Mouse (Mus musculus) erythroblast, embryonic 14.5 days (primary cell): ENCODE data around the gene Mrgbp. TPM values are rescaled to one million over a fixed set of nuclear protein-coding genes. Genes with fewer than 3 reads are reported as not detected.

Source experiments
- H3K27me3 ChIP-seq: 2 replicates; pipeline ENCODE4 v1.6.1; 2012; ENCODE audit warnings: inconsistent platforms; ENCODE audit not compliant: control insufficient read depth
- H3K36me3 ChIP-seq: 2 replicates; pipeline ENCODE4 v1.6.1; 2012; ENCODE audit warnings: mild to moderate bottlenecking, inconsistent platforms; ENCODE audit not compliant: control insufficient read depth
- H3K4me1 ChIP-seq: 2 replicates; pipeline ENCODE4 v1.6.1; 2012; ENCODE audit warnings: inconsistent platforms; ENCODE audit not compliant: control insufficient read depth
- H3K4me3 ChIP-seq: replicated peaks from 2 replicates; pipeline ENCODE3; 2012; ENCODE audit warnings: moderate library complexity, mild to moderate bottlenecking, inconsistent platforms
- H3K9me3 ChIP-seq: 2 replicates; pipeline ENCODE4 v1.6.1; 2012; ENCODE audit warnings: low read length, inconsistent platforms, mixed read lengths; ENCODE audit not compliant: control insufficient read depth
- GATA1 ChIP-seq: IDR thresholded peaks from 2 replicates; pipeline ENCODE4 v1.6.1; 2012; ENCODE audit warnings: low read length, inconsistent platforms, mixed read lengths
- TAL1 ChIP-seq: IDR thresholded peaks from 3 replicates; pipeline ENCODE4 v1.6.1; 2012; ENCODE audit warnings: low read length, inconsistent platforms, mixed read lengths
- polyA plus RNA-seq: library from polyadenylated mRNA; stranded (reverse); fragments of >175 nt; gene quantifications from 2 replicates; pipeline ENCODE4 v1.2.3, GENCODE M21; 2012

The Mrgbp gene
- polyA plus RNA-seq, 1 experiment: 0.58 TPM

- TF ChIP-seq GATA1 (no peak), TAL1 (no peak)
- no peaks in the 10 kb centered on the region for H3K27me3 ChIP-seq
- H3K4me1 ChIP-seq: peaks cover 32% of the 10 kb centered on the region
- no peaks in the 10 kb centered on the region for H3K9me3 ChIP-seq
- peaks cover 33% of the 10 kb centered on the region for H3K36me3 ChIP-seq
- peak overlapping the region; percentile 91 for H3K4me3 ChIP-seq
These were observed 1.5 kb downstream of the Mrgbp start for GRCm38 (mm10) chr2:180582481-180583153.

GRCm38 (mm10) chr2:180583154-180583507 is 2.0 kb downstream of the Mrgbp start:
- no peak for TF ChIP-seq TAL1
- no peak for TF ChIP-seq GATA1
- no peaks in the 10 kb centered on the region for H3K9me3 ChIP-seq
- peaks cover 32% of the 10 kb centered on the region for H3K4me1 ChIP-seq
- H3K36me3 ChIP-seq: peaks cover 33% of the 10 kb centered on the region
- peak overlapping the region; percentile 91 for H3K4me3 ChIP-seq
- H3K27me3 ChIP-seq: no peaks in the 10 kb centered on the region

GRCm38 (mm10) chr2:180588736-180589122 is 7.6 kb downstream of the Mrgbp start:
- peak overlapping the region; percentile 100 for H3K4me3 ChIP-seq
- no peaks in the 10 kb centered on the region for H3K9me3 ChIP-seq
- peaks cover 65% of the 10 kb centered on the region for H3K36me3 ChIP-seq
- H3K4me1 ChIP-seq: peaks cover 30% of the 10 kb centered on the region
- H3K27me3 ChIP-seq: no peaks in the 10 kb centered on the region
- TF ChIP-seq TAL1 (no peak), GATA1 (no peak)

DNA sequence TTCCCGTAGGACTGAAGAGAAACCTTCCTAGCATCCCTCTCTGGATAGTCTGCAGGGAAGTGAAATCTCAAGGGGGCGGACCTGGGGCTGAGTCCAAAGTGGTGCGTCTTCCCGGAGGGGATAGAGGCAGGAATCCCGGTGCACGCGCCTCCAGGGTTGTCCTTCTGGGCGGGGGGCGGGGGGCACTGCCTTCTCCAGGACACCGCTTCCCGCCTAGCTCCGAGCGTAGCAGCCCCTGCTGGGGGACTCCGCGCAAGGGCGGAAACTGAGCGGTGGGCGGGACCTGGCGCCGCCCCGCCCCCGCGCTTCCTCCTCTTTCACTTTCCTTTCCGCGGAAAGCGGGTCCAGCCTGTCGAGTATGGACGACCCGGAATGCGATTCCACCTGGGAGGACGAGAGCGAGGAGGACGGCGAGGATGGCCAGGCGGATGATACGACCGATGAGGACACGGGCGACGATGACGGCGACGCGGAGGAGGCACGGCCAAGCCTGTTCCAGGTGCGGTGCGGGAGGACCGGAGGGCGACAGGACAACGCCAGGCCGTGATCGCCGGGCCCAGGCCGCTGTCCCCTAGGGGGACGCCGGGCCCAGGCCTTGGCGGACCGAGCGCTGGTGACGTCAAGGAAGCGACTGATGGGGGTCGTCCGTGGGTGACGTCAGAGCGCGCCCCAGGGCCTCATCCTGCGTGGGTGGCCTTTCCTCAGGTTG is 8.2 kb downstream of the Mrgbp start, which contains the start of gene Ogfr:
TSS of gene Ogfr (plus strand) at position 123 of the 709 bp plus-strand sequence.
- H3K36me3 ChIP-seq: peaks cover 67% of the 10 kb centered on the region
- H3K27me3 ChIP-seq: no peaks in the 10 kb centered on the region
- peaks cover 26% of the 10 kb centered on the region for H3K4me1 ChIP-seq
- H3K4me3 ChIP-seq: peak within 1 kb of the TSS; percentile 100
- TF ChIP-seq TAL1: no peak
- TF ChIP-seq GATA1: no peak
- no peaks in the 10 kb centered on the region for H3K9me3 ChIP-seq

- Histone ChIP-seq H3K4me1 (no peaks in the 10 kb centered on the region), H3K9me3 (no peaks in the 10 kb centered on the region), H3K27me3 (peaks cover 33% of the 10 kb centered on the region), H3K4me3 (no peak within 1 kb of the TSS), H3K36me3 (peaks cover 28% of the 10 kb centered on the region)
- no peak for TF ChIP-seq TAL1
- no peak for TF ChIP-seq GATA1
These were observed 16.4 kb downstream of the Mrgbp start, which contains the start of gene Col9a3 for GRCm38 (mm10) chr2:180597490-180597889. Gene Col9a3 (plus strand): TSS chr2:180597790.

DNA sequence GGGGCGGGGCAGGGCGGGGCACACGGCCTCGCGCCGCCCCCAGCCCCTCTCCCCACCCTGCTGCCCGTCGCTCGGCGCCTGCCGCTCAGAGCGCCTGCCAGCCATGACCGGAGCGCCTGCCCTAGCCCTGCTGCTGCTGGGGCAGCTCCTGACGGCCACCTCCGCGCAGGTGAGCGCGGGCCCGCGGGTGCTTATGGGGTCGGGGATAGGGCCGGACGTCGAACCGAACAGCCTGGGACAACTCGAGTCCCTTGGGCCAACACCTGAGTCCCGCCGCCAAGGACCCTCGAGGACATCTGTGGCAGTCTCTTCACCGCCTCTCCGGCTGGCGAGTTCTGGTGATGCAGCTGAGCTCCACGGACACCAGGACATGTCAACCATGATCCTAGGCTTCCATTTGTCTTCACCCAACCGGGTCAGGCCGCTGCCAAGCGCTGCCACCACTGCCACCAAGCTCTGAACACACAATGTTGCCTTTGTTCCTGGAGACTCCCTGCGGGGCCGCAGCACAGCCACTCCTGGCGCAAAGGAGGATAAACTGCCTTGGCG is 17.1 kb downstream of the Mrgbp start:
- Histone ChIP-seq H3K27me3 (peaks cover 33% of the 10 kb centered on the region), H3K9me3 (no peaks in the 10 kb centered on the region), H3K36me3 (peaks cover 20% of the 10 kb centered on the region), H3K4me3 (no peak overlapping the region), H3K4me1 (no peaks in the 10 kb centered on the region)
- TF ChIP-seq GATA1 (no peak), TAL1 (no peak)

DNA sequence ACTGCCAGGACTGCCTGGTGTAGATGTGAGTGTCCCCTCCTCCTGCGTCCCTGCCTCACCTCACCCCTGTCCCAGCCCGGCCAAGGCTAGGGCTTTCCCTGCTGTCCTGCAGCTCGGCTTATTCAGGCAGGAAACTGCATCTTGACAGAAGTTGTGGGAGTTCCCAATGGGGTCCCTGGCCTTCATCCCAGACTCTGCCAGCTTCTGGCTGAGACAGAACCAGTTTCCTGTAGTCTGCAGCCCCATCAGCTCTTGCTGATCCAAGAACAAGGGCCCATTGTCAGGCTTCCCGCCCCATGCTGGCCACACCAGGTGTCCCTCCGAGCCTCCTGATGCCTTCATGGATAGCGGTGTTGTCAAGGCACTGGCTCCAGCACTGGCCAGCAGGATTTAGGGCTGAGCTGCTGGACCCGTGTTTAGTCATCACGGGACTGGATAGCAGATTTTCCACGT is 19.5 kb downstream of the Mrgbp start:
- no peak for TF ChIP-seq GATA1
- TF ChIP-seq TAL1: no peak
- peaks cover under 1% of the 10 kb centered on the region for H3K36me3 ChIP-seq
- H3K4me1 ChIP-seq: no peaks in the 10 kb centered on the region
- no peaks in the 10 kb centered on the region for H3K9me3 ChIP-seq
- H3K4me3 ChIP-seq: no peak overlapping the region
- peaks cover 33% of the 10 kb centered on the region for H3K27me3 ChIP-seq

DNA sequence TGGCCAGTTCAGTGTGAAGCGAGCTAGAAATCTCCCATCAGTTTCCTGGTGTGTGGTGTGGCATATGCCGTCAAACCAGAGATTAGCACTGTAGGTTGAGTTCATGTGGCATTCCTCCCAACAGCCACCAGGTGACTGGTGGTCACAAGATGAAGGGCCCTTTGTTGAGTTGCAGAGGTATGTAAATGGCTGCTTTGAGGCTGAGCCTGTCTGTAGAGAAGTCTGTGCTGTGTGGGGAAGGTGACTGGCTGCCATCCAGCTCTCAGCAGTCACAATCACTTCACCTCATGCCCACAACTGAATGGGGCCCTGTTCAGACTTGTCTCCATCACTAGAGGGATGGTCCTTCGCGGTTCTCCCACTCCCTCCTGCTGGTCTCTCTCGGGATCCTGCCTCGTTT is 23.7 kb downstream of the Mrgbp start:
- TF ChIP-seq TAL1: no peak
- TF ChIP-seq GATA1: no peak
- Histone ChIP-seq H3K36me3 (no peaks in the 10 kb centered on the region), H3K9me3 (no peaks in the 10 kb centered on the region), H3K4me1 (no peaks in the 10 kb centered on the region), H3K4me3 (no peak overlapping the region), H3K27me3 (0 out of 2 replicates have a peak, but pooled peaks cover 6% of the 10 kb centered on the region)

DNA sequence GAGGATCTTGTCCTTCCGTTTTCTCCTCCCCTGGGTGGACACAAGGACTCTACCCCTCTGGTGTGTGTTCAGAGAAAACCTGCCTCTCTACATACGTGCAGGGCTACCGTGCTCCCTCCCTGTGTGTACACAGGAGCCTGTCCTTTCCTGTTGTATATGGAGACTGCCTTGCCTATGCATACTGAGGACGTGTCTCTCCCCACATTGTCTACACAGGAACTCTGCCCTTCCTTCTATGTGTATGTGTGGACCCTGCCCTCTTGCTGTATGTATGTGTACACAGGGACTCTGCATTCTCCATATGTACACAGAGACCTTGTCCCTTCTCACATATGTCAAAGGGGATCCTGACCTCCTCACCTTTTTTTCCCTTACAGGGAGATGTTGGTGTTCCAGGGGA is 29.2 kb downstream of the Mrgbp start:
- no peak overlapping the region for H3K4me3 ChIP-seq
- H3K4me1 ChIP-seq: no peaks in the 10 kb centered on the region
- H3K9me3 ChIP-seq: no peaks in the 10 kb centered on the region
- no peaks in the 10 kb centered on the region for H3K27me3 ChIP-seq
- TF ChIP-seq TAL1 (no peak), GATA1 (no peak)
- H3K36me3 ChIP-seq: no peaks in the 10 kb centered on the region
